Mouse (Mus musculus): ENCODE measurements at regions not wholly inside any gene's neighbourhood (a gene's known extent, or its start where the extent isn't known, plus 50 kb on each side); places are given as distances from the start of the nearest gene placed in this dataset.

- Histone ChIP-seq H3K4me3 (ENCODE audit: control insufficient read depth in 1 of 2, insufficient read depth in 1 of 2, low read depth in 2 of 2, low read length in 2 of 2) (no peak overlapping the region), H3K79me2 (ENCODE audit: control insufficient read depth, insufficient read depth, low read length, poor library complexity) (no peaks in the 10 kb centered on the region), H3K4me1 (ENCODE audit: control insufficient read depth in 1 of 2, insufficient read depth in 2 of 2, low read length in 2 of 2) (no peaks in the 10 kb centered on the region), H3K9me3 (replicated peaks; ENCODE audit: insufficient read depth, low read length) (no peaks in the 10 kb centered on the region), H3K27me3 (ENCODE audit: control insufficient read depth in 1 of 2, insufficient read depth in 2 of 2, low read length in 2 of 2) (no peaks in the 10 kb centered on the region), H3K36me3 (ENCODE audit: control insufficient read depth in 1 of 2, insufficient read depth in 2 of 2, low read length in 2 of 2) (no peaks in the 10 kb centered on the region), H3K9ac (ENCODE audit: control insufficient read depth, low read depth, low read length, poor library complexity, severe bottlenecking) (no peak overlapping the region), H3K27ac (ENCODE audit: control insufficient read depth, low read depth, low read length) (no peak overlapping the region)
- DNase-seq (ENCODE audit: low read depth, low spot score), result no peak
- TF ChIP-seq MAFK (IDR thresholded peaks at IDR 0.05; ENCODE audit: borderline replicate concordance, low read depth, low read length), result no peak
- TF ChIP-seq UBTF (IDR thresholded peaks at IDR 0.05; ENCODE audit: borderline replicate concordance, insufficient read depth, low read depth, low read length), result no peak
- no peak for TF ChIP-seq ELF1 (IDR thresholded peaks at IDR 0.05; ENCODE audit: low read depth, low read length)
- TF ChIP-seq USF1 (IDR thresholded peaks at IDR 0.05; ENCODE audit: low read depth, low read length), result no peak
- TF ChIP-seq MYB (IDR thresholded peaks at IDR 0.05; ENCODE audit: low read depth, low read length), result no peak
Observed at GRCm38 (mm10) chr13:116795041-116795440, 230.3 kb downstream of the Parp8 start.

- no peak for DNase-seq (ENCODE audit: low read depth, low spot score)
Observed at GRCm38 (mm10) chr13:116781616-116782015, 243.7 kb downstream of the Parp8 start.

GRCm38 (mm10) chr13:116765491-116765890, 259.8 kb downstream of the Parp8 start:
- H3K4me3 ChIP-seq (ENCODE audit: control insufficient read depth in 1 of 2, insufficient read depth in 1 of 2, low read depth in 2 of 2, low read length in 2 of 2), result no peak overlapping the region
- no peak for DNase-seq (ENCODE audit: low read depth, low spot score)
- H3K4me1 ChIP-seq (ENCODE audit: control insufficient read depth in 1 of 2, insufficient read depth in 2 of 2, low read length in 2 of 2), result no peaks in the 10 kb centered on the region
- no peak overlapping the region for H3K9ac ChIP-seq (ENCODE audit: control insufficient read depth, low read depth, low read length, poor library complexity, severe bottlenecking)
- no peaks in the 10 kb centered on the region for H3K79me2 ChIP-seq (ENCODE audit: control insufficient read depth, insufficient read depth, low read length, poor library complexity)
- no peaks in the 10 kb centered on the region for H3K27me3 ChIP-seq (ENCODE audit: control insufficient read depth in 1 of 2, insufficient read depth in 2 of 2, low read length in 2 of 2)
- H3K9me3 ChIP-seq (replicated peaks; ENCODE audit: insufficient read depth, low read length), result no peaks in the 10 kb centered on the region
- no peak overlapping the region for H3K27ac ChIP-seq (ENCODE audit: control insufficient read depth, low read depth, low read length)
- H3K36me3 ChIP-seq (ENCODE audit: control insufficient read depth in 1 of 2, insufficient read depth in 2 of 2, low read length in 2 of 2), result no peaks in the 10 kb centered on the region
- TF ChIP-seq JUND (IDR thresholded peaks at IDR 0.05; ENCODE audit: low read depth, low read length), result no peak

More at GRCm38 (mm10) chr13:116781616-116782015, 243.7 kb downstream of the Parp8 start:
- no peaks in the 10 kb centered on the region for H3K4me1 ChIP-seq (ENCODE audit: control insufficient read depth in 1 of 2, insufficient read depth in 2 of 2, low read length in 2 of 2)
- H3K27me3 ChIP-seq (ENCODE audit: control insufficient read depth in 1 of 2, insufficient read depth in 2 of 2, low read length in 2 of 2), result no peaks in the 10 kb centered on the region
- H3K9ac ChIP-seq (ENCODE audit: control insufficient read depth, low read depth, low read length, poor library complexity, severe bottlenecking), result no peak overlapping the region
- no peak overlapping the region for H3K27ac ChIP-seq (ENCODE audit: control insufficient read depth, low read depth, low read length)
- H3K4me3 ChIP-seq (ENCODE audit: control insufficient read depth in 1 of 2, insufficient read depth in 1 of 2, low read depth in 2 of 2, low read length in 2 of 2), result no peak overlapping the region
- no peaks in the 10 kb centered on the region for H3K36me3 ChIP-seq (ENCODE audit: control insufficient read depth in 1 of 2, insufficient read depth in 2 of 2, low read length in 2 of 2)
- no peak for TF ChIP-seq MYC (IDR thresholded peaks at IDR 0.05; ENCODE audit: low read depth, low read length)
- no peaks in the 10 kb centered on the region for H3K9me3 ChIP-seq (replicated peaks; ENCODE audit: insufficient read depth, low read length)
- no peaks in the 10 kb centered on the region for H3K79me2 ChIP-seq (ENCODE audit: control insufficient read depth, insufficient read depth, low read length, poor library complexity)

GRCm38 (mm10) chr13:116759912-116760311, 265.4 kb downstream of the Parp8 start:
- H3K4me1 ChIP-seq (ENCODE audit: control insufficient read depth in 1 of 2, insufficient read depth in 2 of 2, low read length in 2 of 2), result no peaks in the 10 kb centered on the region
- H3K27ac ChIP-seq (ENCODE audit: control insufficient read depth, low read depth, low read length), result no peak overlapping the region
- H3K9me3 ChIP-seq (replicated peaks; ENCODE audit: insufficient read depth, low read length), result no peaks in the 10 kb centered on the region
- no peaks in the 10 kb centered on the region for H3K27me3 ChIP-seq (ENCODE audit: control insufficient read depth in 1 of 2, insufficient read depth in 2 of 2, low read length in 2 of 2)
- H3K9ac ChIP-seq (ENCODE audit: control insufficient read depth, low read depth, low read length, poor library complexity, severe bottlenecking), result no peak overlapping the region
- H3K4me3 ChIP-seq (ENCODE audit: control insufficient read depth in 1 of 2, insufficient read depth in 1 of 2, low read depth in 2 of 2, low read length in 2 of 2), result no peak overlapping the region
- H3K79me2 ChIP-seq (ENCODE audit: control insufficient read depth, insufficient read depth, low read length, poor library complexity), result no peaks in the 10 kb centered on the region
- H3K36me3 ChIP-seq (ENCODE audit: control insufficient read depth in 1 of 2, insufficient read depth in 2 of 2, low read length in 2 of 2), result no peaks in the 10 kb centered on the region
- DNase-seq (ENCODE audit: low read depth, low spot score), result no peak
- TF ChIP-seq MYC (IDR thresholded peaks at IDR 0.05; ENCODE audit: low read depth, low read length), result no peak
- TF ChIP-seq SMC3 (IDR thresholded peaks at IDR 0.05; ENCODE audit: low read depth, low read length), result no peak
- TF ChIP-seq USF2 (IDR thresholded peaks at IDR 0.05; ENCODE audit: borderline replicate concordance in 1 of 2, insufficient read depth in 1 of 2, low read depth in 1 of 2, low read length in 2 of 2), result no peak
- TF ChIP-seq TCF12 (IDR thresholded peaks at IDR 0.05; ENCODE audit: low read depth, low read length), result no peak
- TF ChIP-seq CHD1 (IDR thresholded peaks at IDR 0.05; ENCODE audit: low read depth, low read length), result no peak
- no peak for TF ChIP-seq TBP (IDR thresholded peaks at IDR 0.05; ENCODE audit: low read depth, low read length)
- no peak for TF ChIP-seq ZKSCAN1 (IDR thresholded peaks at IDR 0.05; ENCODE audit: low read depth, low read length)
- no peak for TF ChIP-seq RAD21 (IDR thresholded peaks at IDR 0.05; ENCODE audit: low read depth, low read length)
- no peak for TF ChIP-seq MAX (IDR thresholded peaks at IDR 0.05; ENCODE audit: low read length)
- TF ChIP-seq MYB (IDR thresholded peaks at IDR 0.05; ENCODE audit: low read depth, low read length), result no peak
- no peak for TF ChIP-seq MXI1 (IDR thresholded peaks at IDR 0.05; ENCODE audit: low read depth, low read length)
- TF ChIP-seq MAFK (IDR thresholded peaks at IDR 0.05; ENCODE audit: borderline replicate concordance, low read depth, low read length), result no peak
- no peak for TF ChIP-seq KAT2A (conservative IDR thresholded peaks at IDR 0.05; ENCODE audit: low read depth, low read length)
- TF ChIP-seq CHD2 (IDR thresholded peaks at IDR 0.05; ENCODE audit: low read length), result no peak
- TF ChIP-seq MAZ (IDR thresholded peaks at IDR 0.05; ENCODE audit: low read depth, low read length), result no peak
- TF ChIP-seq RCOR1 (IDR thresholded peaks at IDR 0.05; ENCODE audit: low read depth, low read length), result no peak
- no peak for TF ChIP-seq USF1 (IDR thresholded peaks at IDR 0.05; ENCODE audit: low read depth, low read length)
- no peak for TF ChIP-seq ETS1 (IDR thresholded peaks at IDR 0.05; ENCODE audit: low read depth, low read length)

All from MEL (cell line).